Comparison of ENCODE assay signal across 15 mouse cellular contexts in genomic region chr4:129219198-129219597, GRCm38 (mm10). TPM values are rescaled to one million over a fixed set of nuclear protein-coding genes. Genes with fewer than 3 reads are reported as not detected.
"Had no signal": no experiment of that assay in that cellular context is flagged by ENCODE, and none has a peak within 500 bp of the region (broad histone marks: within the 10 kb centered on the region; RNA-seq: fewer than 3 reads in every experiment).

No protein-coding gene starts in this region.

- H3K4me3 ChIP-seq: layer of hippocampus, adult 2 months; liver, embryonic 15.5 days; midbrain, embryonic 15.5 days; neural tube, embryonic 15.5 days had no signal

- H3K9ac ChIP-seq: liver, embryonic 15.5 days; midbrain, embryonic 15.5 days; neural tube, embryonic 15.5 days had no signal

- ATAC-seq: lung, postnatal 0 days; midbrain, embryonic 15.5 days had no signal

- H3K27ac ChIP-seq: layer of hippocampus, adult 2 months; liver, embryonic 15.5 days; midbrain, embryonic 15.5 days; neural tube, embryonic 15.5 days had no signal

- H3K27me3 ChIP-seq: midbrain, embryonic 15.5 days; neural tube, embryonic 15.5 days had no signal

- DNase-seq: kidney, adult 11 months; kidney, adult 9 months; kidney, postnatal 10 days; left cerebral cortex, postnatal 4 days; lung, adult 2 months; lung, postnatal 36 days; thymus, postnatal 36 days had no signal

- H3K9me3 ChIP-seq: liver, embryonic 15.5 days; midbrain, embryonic 15.5 days; neural tube, embryonic 15.5 days had no signal

- H3K4me2 ChIP-seq: liver, embryonic 11.5 days; liver, embryonic 15.5 days; midbrain, embryonic 11.5 days; midbrain, embryonic 15.5 days; neural tube, embryonic 15.5 days had no signal

RNA-seq across cellular contexts. Expression of gene C77080, which starts 42.0 kb away (rescaled TPM):
- total RNA-seq: megakaryocyte, adult 5-6 weeks had no signal
